Mouse (Mus musculus) cerebellum, adult 11-12 months (tissue): ENCODE results near the gene Col6a1.

Source experiments
- DNase-seq: peaks from one replicate; pipeline ENCODE4 v3.0.0; 2022

The Col6a1 gene

DNA sequence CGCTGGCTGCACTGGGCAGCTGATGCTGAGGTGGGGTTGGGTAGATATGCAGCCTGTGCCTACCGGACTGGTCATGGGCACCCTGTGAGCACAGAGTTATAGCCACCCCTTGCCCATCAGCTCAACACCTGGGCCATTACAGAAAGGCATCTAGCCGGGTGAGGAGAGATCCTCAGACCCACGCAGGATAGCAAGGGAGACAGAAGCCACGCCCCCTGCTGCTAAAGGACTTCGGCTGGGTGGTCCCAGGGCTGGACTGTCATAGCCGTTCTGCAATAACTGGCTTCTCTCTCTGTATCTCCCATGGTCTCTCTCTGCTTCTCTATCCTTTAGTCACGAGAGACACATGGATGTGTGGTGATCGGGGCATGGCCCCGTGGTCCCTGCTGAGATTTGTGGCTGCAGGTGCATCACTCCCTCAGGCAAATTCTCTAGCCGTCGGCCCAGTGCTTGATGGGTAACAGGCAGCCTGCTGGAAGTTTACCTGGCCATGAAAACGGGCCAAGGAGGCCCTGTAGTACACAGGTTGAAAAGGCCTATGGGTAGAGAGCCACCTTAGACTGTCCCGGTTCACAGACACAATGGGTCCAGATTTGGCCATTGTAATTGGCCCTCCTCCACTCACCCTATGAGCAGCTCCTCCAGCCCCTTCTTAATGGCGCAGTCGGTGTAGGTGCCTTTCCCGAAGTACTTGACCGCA, 3.1 kb downstream of the Col6a1 start:
- DNase-seq: no peak

DNA sequence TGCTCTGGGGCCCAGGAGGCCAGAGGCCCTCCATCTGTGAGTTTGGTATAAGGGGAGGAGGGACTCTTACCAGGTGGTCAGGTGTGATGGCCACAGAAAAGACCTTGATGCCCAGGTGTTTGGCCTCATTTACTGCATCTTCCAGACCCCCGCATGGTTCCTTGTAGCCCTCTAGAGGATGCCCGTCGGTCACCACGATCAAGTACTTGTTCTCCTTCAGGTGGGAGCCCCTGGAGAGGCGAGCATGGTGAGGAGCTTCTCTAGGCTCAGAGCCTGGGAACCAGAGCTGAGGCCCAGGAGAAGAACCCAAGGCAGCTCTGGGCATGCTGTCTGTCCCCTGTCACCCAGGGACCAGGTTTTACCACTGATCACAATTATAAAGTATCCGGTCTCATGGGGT, 4.2 kb downstream of the Col6a1 start:
- no peak for DNase-seq

DNA sequence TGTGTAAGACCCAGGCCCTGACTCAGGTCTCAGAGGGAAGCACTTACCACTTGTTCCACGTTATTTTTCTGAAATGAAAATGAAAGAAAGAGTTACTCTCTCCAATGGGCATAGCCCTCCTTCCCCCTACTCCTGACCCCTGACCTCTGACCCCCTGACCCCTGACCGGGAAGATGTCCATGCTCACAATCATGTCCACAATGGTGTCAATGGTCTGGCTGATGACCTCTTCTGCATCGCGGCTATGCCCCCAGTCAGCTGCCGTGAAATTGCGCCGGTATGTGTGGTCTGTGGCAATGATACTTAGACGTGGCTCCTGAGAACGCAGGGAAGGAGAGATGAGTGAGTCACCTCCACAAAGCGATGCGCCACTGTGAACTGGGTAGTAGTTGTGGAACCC, 4.8 kb downstream of the Col6a1 start:
- no peak for DNase-seq

DNA sequence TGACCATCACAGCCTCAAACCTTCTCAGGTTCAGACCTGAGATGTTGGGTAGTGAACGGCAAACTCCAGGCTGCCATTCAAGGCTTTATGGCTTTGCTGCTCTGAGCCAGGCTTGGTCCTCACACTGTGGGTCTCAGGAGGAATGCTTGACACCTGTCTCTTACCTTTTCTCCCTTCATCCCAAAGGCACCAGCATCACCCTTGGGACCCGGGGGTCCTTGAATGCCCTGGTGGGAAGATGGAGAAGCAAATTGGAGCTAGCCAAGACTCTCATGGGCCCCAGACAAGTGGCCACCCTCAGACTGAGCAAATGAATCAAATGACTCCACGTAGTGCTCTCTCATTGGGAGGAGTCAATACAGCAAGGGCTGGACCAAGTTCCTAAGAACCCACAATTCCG, 8.3 kb downstream of the Col6a1 start:
- no peak for DNase-seq

DNA sequence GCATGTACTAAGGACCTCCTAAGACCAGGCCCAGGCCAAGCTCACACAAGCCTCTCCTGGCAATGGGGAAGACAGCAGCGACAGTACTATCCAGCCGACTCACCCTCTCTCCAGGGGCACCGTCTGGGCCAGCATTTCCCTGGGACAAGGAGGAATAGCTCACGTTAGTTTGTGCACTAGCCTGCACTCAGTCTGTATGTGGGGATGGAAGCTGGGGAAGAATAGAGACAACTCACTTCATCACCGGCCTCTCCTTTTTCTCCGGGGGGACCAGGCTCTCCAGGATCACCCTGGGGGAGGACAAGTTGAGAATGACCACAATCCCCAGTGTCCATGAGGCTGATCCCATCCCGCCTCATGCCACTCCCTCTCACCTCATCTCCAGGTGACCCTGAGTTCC, 8.9 kb downstream of the Col6a1 start:
- no peak for DNase-seq

DNA sequence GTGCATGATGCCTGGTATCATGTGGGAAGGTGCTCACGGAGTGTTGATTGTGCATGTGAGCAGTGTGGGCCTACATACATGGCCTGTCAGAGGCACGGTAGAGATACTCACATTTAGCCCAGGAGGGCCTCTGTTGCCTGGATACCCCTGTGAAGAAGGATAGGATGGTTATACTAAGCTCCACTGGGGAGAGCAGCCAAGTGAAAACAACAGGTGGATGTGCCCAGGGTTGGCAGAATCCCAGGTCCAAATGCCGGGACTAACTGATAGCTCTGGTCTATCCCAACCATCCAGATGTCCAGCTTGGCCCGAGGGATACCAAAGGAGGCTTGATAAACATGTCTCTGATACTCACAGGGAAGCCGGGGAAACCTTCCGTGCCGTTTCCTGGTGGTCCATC, 11.7 kb downstream of the Col6a1 start:
- no peak for DNase-seq

DNA sequence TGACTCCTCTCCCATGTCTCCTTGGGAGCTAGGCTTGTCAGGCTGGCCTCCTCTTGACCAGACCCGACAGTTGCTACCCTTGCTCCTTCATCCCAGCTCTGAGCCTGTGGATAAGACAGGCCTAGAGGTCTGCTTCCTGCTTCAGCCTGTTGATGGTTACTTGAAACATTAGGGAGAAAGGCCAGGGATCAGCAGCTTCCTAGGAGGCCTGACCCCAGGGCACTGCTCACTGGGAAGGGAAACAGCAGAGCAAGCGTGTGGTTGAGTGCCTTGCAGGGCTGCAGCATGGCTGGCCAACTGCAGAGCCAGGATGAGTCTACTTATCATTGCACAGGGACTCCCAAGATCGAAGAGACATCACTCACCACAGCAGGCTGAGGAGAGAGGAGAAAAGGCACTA, 13.5 kb downstream of the Col6a1 start:
- DNase-seq: no peak

DNA sequence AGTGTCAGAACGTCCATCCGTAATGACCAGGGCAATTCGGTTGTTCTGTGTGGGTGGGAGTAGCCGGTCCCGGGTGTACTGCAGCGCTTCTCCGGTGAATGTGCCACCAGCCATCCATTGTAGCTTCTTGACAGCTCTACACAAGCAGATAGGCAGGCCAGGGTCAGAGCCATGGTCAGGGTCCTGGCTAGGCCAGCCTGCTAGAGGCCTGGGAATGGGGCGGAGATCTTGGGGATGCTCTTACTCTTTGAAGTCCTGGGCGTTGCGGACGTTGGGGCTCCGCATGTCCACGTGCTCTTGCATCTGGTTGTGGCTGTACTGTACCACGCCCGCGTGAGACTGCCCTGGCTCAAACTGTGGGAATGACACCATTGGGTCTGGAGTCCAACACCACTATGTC, 14.6 kb downstream of the Col6a1 start:
- no peak for DNase-seq

DNA sequence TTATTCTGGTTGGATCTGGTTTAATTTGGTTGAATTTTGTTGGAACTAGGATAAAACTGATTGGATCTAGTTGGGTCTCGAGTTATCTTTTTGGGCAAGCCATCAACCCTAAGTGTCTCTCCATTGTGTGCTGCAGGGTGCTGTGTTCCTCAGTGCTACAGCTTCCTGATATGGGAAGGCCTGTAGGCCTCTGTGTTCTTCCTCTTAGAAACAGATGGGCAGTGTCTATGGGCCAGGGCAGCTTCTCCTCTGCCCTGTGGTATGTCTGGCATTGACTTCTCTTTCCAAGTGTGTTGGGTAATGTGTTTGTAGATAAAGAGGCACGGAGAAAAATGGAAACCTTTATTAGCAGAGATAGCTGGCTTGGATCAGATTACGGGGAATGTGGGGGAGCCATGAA, 17.5 kb downstream of the Col6a1 start:
- no peak for DNase-seq

DNA sequence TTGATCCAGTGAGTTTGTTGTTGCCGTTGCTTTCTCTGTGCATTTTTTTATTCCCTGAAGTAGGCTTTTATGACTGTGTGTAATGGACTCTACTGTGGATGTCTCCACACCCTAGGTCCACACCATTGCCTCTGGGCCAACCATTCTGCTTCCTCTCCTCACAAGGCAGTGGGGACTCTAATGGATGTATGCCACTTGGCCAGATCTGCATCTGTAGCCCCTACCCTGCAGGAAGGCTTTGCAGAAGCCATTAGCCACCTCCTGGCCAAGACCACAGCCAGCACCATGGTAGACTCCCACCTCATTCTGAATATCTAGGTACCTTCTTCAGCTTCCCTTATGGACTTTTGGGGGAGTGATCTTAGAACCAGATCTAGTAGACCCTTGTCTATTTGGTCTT, 18.4 kb downstream of the Col6a1 start:
- no peak for DNase-seq

DNA sequence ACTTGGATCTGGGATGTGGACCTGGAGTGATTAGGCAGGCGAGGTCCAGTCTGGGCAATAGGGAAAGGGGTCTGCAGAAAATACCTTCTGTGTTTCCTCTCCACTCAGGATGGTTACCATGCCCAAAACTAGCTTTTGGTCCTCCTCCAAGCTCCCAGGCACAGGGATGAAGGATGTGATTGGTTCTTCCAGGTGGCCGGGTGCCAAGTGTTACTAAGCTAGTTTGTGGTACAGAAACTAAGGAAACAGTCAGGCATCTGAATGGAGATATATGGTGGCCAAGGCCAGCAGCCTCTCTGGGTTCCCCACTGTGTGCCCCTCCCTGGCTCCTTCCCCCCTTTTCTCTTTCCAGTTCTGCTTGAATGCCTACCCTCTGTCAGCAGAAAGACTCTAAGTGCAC, 19.0 kb downstream of the Col6a1 start:
- no peak for DNase-seq

DNA sequence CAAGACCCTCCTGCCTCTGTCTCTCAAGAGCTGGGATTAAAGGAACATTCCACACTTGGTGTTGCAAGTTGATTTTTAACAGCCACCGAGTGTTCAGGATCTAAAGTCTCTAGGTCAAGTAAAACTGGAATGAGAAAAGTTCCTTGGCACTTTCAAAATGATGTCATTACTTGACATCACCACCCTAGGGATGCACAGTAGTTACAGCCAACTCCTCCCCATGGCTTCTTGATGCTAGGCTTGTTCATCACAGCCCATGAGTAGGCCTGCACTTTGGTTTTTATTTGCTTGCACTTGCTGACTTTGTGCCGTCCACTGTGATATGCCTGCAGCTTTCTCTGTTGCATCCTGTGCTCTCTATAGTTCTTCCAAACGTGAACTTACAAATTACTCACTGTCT, 21.6 kb downstream of the Col6a1 start:
- no peak for DNase-seq

DNA sequence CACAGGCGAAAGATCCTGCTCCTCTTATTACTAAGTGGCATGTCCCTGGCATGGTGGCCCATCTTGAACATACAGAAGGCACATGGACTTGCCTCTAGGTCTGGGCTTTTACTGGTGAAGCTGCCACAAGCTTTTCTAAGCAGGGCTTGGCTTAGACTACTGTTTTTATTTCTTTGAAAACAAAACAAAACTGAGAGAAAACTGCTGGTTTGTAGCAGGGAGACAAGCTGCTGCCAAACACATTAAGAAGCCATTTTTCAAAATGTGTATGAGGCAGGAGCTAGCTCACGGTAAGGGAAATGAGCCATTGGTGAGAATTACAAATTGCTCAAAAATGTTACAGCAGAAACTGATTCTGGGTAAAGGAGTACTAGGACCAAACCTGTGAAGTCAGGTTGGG, 24.5 kb downstream of the Col6a1 start:
- DNase-seq: no peak

DNA sequence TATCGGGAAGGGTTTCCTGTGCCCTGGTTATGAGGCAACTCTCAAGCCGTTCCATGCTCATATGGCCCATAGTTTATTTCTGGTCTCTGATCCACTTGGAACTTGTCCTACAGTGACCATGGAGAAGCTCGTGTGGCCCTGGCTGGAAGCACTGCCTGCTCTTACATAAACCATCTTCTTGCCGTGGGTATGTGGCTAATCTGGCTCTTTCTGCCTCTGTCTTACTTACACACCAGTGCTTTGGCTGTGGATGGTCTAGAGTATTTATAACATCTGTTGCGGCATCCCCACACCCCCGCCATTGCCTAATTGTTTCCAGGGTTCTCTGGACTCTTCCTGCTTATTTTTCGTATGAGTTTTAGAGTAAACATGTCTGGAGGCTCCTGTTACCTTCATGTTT, 26.2 kb downstream of the Col6a1 start:
- no peak for DNase-seq

DNA sequence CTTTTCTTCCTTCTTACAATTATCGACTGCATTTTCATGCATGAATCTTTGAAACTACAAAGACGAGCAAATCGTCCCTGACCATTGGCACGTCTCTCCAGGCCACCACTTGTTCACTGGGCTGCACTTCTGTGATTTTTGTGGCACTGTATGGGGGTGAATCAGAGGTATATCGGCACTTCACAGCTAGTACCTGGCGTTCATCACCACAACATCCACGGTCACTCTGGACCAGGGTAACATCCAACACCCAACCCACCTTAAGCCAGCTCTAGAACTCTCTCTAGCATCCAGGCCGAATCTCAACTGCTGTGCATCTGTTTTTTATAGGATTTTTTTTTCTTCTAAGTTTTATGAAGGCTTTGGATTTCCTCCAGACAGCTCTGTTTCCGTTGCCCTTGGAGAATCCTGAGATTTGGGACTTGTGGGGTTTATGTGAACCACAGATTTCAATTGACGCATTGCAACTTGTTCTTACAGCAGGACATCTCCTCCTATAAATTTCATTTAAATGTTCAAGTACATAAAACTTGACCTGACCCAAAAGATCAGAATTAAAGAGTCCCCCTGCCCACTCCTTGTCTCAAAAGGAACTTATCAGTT, 30.6 kb downstream of the Col6a1 start:
- DNase-seq: no peak

DNA sequence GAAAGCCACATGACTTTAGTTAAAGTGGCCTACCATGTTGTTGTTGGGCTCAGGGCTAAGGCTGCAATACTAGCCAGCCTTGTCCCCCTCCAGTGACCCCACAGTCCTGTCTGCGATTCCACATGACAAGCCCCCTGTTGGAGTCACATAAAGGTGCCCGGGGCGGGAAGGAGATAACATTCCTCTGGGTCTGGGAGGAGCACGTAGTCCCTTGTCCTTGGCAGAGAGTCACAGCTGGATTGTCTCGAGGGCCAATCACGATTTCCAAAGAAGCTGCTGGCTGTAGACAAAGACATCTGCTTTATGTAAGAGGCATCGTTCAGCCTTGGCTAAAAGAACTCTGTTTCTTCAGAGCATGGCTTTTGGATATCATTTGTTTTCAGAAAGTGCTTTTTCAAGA, 31.2 kb downstream of the Col6a1 start:
- DNase-seq: no peak

DNA sequence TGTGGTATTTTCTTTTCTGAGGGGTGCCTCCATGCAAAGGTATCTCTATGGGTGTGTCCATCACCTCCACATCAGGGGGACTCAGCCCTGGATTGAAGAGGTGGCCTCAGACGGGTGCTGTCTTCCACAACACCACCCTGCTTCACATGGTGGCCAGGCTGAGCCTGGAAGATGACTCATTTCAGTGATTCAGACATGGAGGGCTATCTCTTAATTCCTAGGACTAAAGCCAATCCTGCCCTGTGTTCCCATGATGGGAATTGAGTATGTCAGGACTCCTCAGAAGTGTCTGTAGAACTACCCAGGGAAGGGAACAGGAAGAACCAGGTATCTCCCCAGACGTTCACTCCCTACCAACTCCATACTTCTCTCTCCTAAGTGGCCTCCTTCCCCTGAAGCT, 32.5 kb downstream of the Col6a1 start:
- no peak for DNase-seq

DNA sequence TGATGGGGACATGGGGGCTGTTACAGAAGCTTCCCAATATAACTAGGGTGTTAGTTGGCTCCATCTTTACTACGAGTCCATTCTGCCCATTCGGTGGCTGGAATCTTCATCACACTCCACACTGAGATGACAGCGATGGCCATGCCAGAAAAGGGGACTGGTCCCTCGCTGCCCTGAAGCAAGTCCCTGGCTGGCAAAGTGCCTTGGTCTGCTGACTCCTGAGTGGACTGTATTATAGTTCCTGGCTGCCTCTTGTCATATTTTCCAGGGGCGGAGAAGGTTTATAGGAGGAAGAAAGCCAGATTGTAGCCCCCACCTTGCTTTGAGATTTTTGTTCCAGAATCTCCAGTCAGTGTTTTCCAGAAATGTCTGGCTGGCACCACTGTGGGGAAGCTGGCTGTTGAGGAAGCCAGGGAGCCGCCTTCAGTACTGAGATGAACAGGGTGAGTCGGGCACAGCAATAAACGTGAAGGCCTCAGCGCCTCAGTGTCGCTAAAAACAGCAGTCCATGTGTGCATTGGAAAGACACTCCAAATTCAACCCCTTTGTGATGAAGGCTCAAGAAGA, 40.4 kb downstream of the Col6a1 start:
- DNase-seq: no peak

DNA sequence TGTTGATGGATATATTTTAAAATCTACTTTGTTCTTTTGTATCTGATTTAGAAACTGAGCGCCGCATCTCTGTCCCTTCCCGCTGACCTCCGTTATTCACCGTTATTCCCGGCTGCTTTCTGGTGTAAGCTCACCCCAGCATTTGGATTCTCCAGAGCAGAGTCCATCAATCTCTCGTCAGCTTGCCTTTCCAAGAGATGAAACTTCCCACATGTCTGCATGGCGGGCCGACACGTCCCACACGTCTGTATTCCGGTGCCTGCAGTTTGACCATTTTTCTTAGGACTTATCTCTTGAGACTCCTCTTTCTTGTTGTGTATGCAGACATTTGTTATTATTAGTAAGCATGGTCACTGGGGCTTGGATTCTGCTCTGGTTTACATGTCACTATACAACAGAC, 42.0 kb downstream of the Col6a1 start:
- DNase-seq: no peak

DNA sequence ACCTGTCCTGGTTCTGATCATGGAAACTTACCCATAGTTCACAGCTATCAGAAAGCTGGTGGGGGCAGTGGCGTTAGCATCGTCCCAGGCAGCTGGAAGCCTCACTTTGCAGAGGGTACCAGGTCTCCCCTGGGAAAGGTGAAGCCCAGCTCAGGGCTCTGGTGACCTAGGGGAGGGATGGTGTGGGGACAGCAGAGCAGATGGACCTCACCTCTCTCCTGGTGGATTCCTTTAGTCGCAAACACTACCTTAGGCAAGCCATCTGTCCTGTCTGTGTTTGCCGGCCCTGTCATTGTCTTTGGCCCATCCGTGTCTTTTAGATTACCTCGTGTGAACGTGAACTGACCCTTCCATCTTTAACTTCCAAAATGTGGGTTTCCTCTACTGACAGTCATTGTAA, 42.5 kb downstream of the Col6a1 start:
- no peak for DNase-seq

DNA sequence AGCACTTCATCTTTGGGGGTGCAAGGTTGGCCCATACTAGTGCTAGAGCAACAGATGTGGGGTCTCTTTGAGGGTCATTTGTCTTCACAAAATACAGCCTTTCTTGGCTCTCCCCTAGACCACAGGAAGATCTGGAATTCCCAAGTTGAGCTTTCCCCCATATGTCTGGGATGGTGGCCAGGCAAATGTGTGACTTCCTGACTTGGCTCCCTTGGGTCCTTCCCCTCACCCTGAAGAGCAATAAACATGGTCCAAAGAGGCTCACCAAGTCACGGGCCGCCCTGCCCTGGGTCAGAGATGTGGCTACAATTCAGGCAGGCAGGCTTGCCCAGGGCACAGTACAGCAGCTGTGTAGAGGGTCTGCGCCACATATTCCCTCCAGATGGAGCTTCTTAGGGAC, 44.1 kb downstream of the Col6a1 start:
- DNase-seq: no peak

DNA sequence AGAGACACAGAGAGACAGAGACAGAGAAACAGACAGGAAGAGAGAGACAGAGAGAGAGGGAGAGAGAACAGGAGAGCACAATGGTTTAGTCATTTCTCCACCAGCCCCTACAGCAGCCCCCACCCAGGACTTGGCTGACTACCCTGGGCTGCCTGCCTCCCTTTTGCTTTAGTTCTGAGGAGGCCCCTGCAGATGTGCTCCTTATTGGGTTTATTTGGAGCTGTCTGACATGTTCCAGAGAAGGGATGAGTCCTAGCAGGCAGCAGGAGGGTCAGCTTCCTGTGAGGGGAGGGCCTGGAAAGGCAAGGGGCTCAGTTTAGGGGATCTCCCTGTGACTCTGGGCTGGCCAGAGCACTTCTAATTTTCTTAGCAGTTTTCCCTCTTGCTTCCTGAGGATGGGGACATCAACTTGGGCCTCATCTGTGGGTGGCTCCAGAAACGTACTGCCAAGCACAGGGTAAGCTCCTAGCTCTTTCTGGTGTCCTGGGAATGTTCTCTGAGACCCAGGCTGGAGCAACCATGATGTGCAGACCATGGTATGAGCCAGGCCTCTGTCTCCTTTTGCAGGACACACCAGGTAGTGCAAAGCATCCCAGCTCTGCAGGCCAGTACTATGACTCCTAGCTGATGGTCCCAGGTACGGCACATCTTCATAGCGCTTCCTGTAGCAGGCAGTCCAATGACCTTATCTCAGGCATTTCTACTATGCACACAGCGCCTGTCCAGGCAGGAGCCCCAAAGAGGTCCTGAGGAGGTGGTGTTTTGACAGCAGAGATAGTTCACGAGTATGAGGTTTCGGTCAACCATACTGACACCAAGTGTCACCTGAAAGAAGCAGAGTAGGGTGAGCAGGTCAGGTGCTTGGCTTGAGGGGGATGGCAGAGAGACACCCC, 45.0 kb downstream of the Col6a1 start:
- DNase-seq: no peak

DNA sequence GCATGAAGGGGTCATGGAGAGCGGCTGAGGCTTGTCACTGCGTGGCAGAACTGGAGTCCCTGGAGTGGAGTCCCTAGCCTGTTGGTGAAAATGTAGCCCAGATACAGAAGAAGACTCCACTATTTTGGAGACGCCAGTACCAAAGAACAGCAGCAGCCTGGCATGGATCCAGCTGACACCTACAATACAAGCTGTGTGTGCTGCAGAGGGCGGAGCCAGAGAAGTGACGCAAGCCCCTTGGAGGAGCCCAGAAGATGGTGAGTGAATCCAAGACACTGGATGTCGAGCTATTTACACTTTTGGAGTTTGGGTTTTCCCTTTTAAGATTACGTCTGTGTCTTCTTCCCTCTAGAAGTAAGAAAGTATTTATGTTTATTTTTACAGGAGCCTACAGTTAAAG, 47.8 kb downstream of the Col6a1 start:
- no peak for DNase-seq

DNA sequence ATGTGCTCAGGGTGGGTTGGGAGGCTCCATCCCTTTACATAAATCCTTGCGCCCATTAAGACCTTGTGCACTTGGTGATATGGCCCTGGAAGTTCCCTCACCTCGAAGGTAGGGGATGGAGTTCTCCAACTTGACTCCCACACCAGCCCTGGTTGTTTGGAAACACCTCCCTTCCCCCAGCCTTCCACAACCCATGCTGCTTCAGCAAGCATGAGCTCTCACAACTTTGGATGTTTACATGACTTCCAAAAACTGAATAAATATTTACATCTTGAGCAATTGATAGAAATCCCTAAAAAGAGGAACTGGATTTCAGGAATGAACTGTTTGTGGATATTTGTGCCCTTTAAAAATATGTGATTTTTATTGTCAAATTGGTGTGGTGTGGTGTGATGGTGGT, 50.7 kb downstream of the Col6a1 start:
- no peak for DNase-seq
